Mouse (Mus musculus) frontal cortex, postnatal 36 days (tissue): ENCODE measurements around the gene Wdr41.

Experiments
- DNase-seq, 2 experiments: peaks; one replicate each; pipeline ENCODE4 v3.0.0; 2022; ENCODE audit warnings: low spot score in 2 of 2

Wdr41 gene

DNA sequence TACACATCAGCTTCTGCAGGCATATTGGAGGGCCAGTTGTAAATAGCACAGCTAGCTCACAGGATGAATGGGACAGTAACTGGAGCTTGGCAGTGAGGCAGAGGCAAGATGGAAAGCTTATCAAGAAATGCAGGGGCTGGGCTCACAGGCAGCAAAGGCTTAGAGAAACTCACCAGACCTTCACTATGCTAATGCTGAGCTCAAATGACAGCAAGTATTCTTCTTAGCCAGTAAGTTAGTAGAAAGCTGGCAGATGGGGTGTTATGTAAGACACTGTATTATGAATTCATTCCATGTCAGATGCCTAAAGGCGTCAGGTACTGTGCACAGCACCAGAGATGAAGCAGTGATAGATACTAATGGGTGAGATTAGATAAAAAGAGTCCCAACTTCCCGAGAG is 58.6 kb downstream of the Wdr41 start:
- peak; percentile 42 to 81 for DNase-seq

DNA sequence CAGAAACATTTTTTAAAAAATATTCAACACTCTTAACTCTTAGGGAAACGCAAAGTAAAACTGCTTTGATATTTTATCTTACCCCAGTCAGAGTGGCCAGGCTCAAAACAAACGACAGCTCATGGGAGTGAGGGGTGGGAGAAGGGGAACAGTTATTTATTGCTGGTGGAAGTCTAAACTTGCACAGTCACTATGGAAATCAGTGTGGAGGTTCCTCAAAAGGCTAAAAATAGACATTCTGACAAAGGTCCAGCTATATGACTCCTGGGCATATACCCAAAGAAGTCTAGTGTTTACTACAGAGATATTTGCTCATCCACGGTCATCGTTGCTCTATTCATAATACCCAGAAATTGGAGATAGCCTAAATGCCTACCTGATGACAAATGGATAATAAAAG is 62.1 kb downstream of the Wdr41 start:
- no peak for DNase-seq

DNA sequence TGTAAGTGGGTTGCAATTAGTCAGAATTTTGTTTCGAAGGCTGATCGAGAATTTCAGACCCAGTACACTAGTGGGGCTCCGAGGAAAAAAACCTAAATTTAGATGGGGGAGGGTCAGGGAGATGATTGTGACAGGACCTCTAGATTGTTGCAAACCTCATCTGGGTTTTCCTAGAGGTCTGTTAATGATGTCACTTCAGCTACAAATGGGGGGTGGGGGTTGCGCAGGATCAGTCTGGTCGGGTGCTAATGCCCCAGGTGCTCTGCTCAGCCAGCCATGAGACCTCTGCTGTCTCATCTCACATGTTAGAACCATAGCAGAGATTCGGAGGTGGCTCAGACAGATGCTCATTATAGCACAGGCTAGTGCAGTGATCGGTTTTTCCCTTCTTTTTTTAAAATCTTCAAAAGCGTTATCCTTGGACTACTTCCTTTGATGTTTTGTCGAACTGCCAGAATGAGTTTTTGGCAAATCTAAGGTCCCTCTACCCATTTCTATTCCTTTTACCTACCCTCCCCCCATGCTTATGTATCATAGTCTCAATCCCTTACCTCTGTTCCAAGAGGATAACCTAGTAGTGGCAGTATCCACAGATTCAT is 64.1 kb downstream of the Wdr41 start:
- no peak for DNase-seq

DNA sequence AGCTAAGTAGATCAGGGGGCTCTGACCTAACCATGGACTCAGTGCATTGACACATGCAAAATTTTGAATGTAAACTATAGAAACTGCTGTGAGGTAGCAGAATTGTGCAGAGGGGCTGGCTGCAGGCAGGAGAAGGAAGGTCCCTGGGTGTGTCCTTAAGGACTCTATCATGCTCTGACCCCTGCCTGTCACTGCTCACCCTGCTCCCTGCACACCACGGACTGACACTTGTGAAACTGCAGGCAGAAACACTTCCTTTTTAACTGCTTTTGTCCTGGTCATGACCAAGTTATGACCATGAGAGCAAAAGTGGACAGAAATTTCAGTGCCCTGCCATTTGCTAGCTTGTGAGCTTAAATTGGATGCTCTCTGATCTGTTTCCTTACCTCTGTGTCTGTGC is 68.0 kb downstream of the Wdr41 start:
- no peak for DNase-seq

DNA sequence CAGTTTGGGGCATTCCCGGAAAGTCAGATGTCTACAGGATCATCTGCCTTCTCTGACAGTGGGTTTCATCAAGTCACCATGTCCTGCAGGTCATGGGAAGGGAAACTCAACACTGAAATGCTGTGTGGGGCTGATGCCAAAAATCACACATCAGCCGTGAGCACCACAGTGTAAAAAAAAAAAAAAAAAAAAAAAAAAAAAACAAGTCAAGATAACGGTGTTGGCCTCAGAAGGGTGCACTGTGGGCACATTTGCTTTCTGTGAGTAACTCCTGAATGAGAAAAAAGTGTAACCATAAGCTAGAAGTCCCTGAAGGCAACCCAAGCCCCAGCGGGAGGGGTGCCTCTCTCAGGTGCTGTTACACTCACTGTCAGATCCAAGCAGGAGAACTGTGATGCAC is 74.3 kb downstream of the Wdr41 start:
- no peak for DNase-seq

DNA sequence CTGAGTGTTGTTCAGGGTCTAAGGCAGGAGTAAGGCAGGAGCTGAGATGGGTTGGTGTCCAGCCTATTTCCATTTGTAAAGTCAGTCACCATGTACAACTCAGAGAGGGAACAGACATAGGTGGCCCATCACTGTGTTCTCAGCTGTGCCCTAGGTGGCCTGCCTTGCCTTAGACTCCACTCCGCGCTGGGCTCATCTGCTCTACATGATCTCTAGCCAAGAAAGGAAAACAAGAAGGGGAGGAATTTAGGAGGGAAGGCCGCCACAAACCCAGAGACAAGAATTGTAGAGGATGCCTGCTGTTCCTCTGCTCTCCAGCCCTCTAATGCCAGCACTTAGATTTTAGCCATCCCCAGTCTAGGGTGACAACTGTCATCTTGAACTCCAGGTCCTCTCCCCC is 76.3 kb downstream of the Wdr41 start:
- DNase-seq = no peak

DNA sequence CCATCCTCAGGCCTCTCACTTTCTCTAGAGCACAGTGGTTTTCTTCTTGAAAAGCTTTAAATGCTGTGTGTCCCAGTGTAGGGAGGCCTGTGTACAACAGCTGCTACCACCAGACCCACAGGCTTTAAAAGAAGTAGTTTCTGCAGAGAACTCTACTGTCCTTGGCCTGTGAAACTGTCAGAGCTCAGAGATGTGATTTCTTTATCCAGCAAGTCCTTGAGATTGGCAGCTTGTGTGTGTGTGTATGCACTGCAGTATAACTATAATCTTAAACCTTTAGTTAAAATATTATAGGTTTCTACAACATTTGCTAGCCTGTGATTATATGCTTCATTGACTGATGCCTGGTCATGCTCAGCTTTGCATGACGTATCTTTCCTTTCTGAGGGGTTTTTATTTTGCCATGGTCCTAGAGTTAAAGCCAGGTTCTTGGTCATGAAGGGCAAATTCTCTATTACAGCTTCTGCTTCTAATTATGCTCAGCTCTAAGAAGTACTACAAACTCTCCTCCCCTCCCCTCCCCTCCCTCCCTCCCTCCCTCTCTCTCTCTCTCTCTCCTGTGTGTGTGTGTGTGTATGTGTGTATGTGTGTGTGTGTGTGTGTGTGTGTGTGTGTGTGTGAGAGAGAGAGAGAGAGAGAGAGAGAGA is 79.7 kb downstream of the Wdr41 start:
- no peak for DNase-seq

DNA sequence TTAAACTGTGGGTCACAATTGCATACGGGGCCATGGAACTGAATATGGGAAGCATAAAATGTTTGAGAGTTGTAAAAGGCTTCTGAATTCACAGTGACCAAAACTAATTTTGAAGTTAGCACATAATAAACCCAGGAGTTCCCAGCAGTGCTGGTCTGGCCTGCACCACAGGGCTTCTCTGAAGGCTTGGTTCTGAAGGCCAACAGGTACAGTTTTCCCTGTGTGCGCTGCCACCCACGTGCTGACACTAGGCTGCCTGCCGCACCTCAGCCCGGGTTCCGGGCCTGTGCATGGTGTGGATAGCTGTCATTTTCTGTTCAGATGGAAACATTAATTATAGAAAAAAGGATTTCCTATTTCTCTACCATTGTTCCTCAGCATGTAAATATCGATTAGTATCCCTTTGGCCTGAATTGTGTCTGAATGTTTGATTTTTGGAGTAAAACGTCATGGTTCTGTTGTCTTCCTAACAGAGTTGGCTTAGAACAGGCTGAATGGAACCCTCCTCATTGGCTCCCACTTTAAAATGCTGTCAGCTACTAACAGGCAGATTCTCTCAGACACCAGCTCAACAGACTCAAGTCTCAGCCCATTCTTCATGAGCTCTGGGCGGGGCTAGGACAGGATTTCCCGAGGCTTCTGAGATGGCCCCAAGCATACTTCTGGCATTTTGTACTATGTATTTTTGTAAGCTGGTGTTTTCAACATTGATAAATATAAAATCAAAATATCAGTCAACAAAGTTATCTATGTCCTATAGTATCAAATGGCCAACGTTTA is 80.5 kb downstream of the Wdr41 start:
- no peak for DNase-seq

DNA sequence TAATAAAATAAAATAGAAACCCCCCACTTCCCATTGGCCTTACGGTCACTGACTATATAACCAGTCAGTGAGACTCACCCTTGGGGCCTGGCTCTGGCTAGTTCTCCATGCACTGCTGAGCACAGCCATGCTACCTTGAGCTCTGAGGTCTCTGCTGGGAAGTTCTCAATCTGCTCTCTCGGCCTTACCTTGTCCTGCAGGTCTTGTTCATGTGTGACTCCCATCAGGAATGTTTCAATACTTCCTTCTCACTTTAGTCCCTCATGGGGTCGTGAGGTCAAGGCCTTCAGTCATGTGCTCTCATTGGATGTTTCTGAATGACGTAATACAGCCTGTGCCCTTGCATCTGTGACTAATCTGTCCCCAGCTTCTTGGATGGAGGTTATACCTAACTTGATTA is 82.7 kb downstream of the Wdr41 start:
- no peak for DNase-seq

DNA sequence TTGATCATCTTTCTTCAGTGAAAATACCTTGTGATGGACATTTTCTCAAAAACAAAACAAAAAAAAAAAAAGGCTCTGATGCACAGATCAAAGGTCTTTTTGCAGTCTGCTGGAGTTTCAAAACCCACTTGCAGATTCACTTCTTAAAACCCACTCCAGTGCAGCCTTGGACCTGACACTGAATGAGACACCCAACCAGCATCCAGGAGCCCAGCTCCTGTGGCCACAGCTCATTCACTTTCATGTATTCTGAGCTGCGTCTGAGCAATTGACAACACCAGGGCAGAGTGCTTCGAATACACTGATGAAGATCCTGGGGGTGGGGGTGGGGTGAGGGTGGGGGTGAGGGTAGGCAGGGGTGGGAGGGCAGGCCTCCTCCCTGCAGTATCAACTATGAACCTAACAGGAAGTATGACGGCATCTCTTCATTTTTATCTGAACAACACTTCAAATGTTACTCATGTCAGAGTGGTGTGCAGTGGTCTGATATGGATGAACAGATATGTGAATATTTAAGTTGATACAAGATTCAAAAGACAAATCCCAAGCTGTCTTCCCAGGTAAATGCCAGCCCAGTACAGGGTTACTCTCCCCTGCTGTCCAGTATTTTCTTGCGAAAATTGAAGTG is 87.4 kb downstream of the Wdr41 start:
- no peak for DNase-seq

DNA sequence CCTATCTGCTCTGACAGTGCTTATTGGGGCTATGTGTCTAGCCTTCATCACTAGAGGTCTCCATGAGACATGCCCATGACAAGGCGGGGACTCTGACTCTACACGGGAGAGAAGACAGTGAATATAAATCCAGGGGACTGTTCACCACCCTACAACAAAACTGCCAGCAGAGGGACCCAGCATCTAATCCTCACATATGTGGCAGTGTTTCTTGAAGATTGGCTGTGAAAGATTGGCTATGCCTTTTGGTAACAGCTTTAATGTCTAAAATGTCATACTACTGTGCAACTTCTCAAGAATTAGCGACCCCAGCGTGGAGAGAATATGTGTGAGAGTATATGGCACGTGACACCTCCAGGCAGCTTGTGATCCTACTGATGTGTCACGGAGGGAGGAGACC is 91.7 kb downstream of the Wdr41 start:
- DNase-seq = no peak

DNA sequence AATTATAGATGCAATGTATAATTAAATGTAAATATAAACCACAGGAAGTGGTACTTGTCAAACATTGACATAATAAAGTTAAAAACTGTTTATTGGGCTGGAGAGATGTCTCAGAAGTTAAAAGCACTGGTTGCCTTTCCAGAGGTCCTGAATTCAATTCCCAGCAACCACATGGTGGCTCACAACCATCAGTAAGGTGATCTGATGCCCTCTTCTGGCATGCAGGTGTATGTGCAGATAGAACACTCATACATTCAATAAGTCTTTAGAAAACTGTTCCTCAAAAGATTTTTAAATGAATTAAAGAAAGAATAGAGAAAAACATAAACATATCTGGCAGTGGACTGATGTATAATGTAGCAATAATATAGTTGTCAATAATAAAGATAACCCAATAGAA is 94.1 kb downstream of the Wdr41 start:
- no peak for DNase-seq
